Mouse (Mus musculus) liver, adult 2 months (tissue): ENCODE results near the gene Kif26b.

ENCODE experiments used
- CTCF ChIP-seq: fragments of 200-500 bp; IDR thresholded peaks from 2 replicates; pipeline ENCODE4 v1.5.1; 2011; ENCODE audit warnings: low read depth, low read length, control low read depth
- POLR2A ChIP-seq: fragments of 200-500 bp; IDR thresholded peaks from 2 replicates; pipeline ENCODE4 v1.6.1; 2011; ENCODE audit warnings: low read length, control low read depth; ENCODE audit not compliant: insufficient read depth; ENCODE audit errors: extremely low read depth

GRCm38 (mm10) chr1:178626961-178627381 lies 98.0 kb downstream of the Kif26b start:
- TF ChIP-seq CTCF (no peak), POLR2A (no peak)
